Mouse (Mus musculus) c-Kit-positive CD71-positive TER-119-negative erythroid progenitor cells, embryonic 14.5 days (primary cell): ENCODE measurements around the gene Abca2.
A peak's percentile ranks its signal among the peaks of the same experiment; 100 is the strongest.

Experiments
- DNase-seq: peaks from one replicate; pipeline ENCODE4 v3.0.0-alpha.2; 2013; ENCODE audit warnings: low read depth

Gene Abca2

DNA sequence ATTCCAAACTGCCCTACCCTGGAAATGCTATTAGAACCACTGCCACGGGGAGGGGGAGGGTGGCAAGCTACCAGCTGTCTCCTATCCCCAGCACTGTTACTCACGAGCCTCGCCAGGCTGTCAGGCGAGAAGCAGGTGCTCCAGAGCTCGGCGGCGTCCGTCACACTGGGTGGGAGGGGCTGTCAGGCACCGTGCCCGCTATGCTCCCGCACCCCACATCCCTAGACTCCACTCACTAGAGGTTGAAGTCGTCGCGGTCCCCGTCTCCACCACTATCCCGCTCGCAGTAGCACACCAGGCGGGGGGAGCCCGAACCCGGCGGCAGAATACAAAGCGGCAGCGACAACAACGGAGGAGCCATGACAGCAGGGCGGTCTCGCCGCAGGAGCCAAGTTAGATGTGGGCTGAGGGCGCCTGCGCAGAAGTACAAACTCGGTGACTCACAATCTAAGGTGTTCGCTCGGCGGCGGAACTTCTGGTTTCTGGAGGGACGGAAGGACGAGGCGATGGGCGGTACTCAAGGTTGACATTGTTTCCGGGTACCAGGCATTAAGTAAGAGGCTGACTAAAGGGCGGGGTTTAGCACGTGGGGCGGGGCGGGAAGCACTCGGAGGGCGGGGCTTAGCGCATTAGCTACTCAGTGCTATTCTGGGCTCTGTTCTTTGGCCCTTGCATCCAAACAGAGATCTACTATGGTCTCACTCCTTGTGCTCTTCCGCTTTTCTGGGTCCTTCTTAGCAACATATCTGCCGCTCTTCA, 32.2 kb downstream of the Abca2 start, which contains the start of gene Paxx:
Paxx (minus strand) TSS at position 544 of the 759 bp plus-strand sequence.
- peak; percentile 98 for DNase-seq

DNA sequence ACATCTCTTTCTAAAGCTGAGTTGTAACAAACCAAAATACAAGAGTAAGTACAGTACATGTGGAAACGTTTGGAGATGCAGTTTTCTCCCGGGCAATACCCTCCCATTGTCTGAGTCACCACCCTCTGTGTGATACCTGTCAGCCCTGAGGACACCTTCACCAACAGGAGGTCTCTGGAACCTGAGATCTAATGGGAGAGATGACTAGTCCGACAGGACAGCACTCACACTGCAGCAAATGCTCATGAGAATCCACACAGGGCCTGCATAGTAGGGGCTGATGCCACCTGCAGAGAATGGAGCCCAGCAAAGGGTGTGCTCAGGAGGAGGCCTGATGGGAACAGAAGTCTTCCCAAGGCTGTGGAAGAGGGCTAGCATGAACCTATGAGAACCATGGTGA, 32.9 kb downstream of the Abca2 start:
- DNase-seq: no peak

DNA sequence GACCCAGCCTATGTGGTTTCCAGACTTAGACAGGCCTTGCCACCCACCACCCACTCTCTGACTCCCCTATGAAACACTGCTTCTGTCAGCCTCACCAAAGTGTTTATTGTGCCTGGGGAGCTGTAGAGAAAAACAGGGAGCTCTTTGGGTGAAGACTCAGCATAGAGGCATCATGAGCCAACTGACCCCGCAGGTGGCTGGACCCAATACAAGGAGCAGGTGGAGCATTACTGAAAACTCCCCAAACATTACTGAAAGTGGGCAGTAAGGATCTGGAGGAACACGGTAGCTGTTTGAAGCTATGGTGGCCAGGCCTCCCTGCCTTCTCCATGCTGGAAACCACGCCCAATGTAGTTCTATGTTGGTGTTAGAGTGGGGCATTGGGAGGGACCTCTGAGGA, 35.1 kb downstream of the Abca2 start:
- DNase-seq: no peak

DNA sequence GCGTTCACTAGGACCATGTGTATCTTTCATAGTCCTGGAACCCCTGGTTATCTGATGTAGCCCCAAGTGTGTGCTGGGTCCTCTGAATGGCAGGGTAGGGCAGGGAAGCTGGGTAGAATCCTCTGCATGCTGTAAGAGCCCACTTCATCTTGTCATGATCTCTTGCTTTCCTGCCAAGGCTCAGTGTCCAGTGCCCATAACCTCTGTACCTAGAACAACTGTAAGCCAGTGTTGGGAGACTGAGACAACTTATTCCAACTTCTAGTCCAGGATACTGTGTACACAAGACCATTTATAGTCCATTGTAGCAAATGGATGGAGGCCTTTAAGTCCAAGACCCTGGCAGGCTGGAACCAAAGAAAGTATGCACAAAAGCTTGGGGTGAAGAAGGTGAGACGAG, 36.8 kb downstream of the Abca2 start:
- DNase-seq: no peak

DNA sequence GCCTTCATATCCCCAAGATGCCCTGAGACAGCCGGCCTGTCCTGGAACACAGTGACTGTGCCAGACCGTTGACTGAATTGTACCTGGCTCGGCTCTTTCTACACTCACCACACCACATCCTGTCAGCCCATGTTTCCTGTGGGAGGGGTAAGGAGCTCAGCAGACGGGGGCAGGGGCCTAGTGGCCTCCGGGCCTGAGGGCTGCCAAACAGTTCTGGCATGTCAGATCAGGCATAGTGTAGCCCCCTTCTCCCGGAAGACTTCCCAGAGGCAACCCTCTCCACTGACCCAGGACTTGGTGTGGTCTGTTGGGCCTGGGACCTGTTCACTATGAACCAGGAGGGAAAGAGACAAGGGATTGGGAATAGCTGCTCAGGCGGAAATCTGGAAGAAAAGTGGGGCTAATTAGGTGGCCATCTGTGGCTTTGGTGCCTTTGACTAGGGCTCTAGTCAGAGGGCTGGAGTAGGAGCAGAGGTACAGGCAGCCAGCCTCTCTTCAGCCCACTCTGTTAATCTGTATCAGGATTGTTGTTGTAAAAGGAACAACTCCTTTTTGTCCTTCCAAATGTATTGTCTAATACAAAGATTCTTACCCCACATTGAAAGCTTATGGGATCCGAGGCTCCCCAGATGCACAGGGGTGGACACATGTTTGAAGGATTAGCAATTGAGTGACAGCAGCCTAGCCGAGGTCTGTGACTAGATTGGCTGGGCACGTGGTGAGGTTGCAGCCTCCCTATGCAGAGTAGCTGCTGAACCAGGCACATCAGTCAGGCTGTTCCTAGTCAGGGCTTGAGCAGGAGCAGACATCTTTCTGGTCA, 37.5 kb downstream of the Abca2 start:
- no peak for DNase-seq

DNA sequence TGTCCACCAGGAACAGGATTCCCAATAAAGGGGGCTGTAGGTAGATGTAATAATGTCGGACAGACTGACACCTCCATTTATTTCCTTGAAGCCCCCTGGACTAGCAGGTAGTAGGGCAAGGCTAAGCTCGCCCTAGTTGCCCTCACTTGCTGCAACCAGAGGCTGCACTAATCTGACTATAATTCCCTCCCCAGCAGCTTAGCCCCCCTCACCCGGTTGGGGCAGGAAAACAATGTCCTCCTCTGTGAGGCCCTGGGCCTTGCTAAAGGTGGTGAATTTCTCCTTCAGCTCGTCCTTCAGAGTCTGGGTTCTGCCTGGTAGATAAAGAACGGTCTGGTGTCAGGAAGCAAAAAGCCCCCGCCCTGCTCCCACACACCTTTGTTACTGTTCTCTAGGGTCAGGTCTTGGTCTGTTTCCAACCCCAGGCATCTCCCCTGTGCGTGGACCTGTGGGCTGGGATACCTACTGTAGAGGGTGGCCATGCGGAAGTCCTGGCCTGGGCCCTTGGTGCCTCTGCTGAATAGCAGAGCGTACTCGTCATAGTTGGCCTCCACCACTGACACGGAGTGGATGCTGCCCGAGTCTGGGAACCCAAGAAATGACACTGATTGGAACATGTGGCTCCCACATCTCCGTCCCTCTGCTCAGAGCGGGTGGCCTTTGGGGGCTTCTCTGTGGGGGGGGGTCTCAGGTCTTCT, 39.3 kb downstream of the Abca2 start:
- DNase-seq: no peak

DNA sequence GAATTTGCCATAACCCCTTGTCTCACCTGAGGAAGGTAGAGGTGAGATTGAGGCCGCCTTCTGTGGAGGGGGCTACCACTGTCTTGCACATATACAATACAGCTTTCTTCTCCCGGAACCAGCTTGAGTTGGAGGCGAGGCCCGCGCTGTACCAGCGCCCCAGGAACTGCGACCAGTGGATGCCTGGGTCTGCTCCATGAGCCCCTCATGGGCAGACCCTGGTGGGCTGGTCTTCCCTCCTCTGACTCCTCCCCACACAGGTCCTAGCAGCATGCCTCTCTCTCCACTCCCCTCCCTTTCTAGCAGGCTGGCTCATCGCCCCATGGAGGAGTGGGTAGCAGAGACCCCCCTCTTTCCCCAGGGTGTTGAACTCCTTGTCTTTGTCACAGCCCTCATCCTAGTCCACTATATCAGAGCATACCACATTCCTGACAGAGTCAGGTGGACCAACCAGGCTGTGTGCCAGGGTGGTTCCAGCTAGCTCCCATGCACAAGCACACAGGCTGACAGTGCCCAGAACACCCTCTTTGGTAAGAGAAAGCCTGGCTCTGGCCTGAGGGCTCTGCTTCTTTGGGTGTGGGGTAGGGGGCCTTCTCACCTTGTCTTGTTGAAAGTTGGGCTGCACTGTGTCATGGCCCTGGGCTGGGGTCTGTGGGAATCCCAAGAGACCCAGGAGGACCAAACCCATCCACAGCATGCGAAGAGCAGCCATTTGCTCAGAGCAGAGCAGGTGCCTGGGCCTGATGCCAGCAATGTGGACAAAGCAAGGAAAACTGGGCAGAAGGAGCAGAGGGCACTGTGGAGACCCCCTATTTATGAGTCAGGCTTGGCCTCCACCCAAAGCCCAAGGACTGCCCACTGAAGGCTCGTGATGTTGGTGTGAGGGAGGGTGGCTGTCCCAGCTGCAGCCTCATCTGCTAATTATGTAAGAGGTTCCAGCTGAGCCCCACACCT, 40.7 kb downstream of the Abca2 start:
- no peak for DNase-seq

DNA sequence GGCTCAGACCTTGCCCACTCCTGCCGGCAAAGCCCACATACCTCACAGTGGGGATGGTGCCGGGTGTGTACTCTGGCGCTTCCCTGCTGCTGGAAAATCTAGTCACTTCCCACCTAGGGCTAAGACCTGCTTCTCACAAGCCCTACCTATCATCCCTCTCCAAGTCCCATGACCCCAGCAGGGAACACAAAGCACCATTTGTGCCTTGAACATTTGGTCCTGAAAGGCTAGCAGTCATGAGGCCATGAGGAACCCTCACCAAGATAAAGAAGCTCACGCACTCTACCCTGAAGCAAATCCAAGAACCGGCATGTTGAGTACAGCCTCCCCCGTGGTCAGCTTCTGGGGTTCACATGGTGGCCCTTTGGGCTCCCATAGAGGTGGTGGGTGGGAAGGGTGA, 41.5 kb downstream of the Abca2 start, which contains the start of gene Ptgds:
Ptgds (minus strand) TSS at position 78 of the 400 bp plus-strand sequence.
- no peak for DNase-seq

DNA sequence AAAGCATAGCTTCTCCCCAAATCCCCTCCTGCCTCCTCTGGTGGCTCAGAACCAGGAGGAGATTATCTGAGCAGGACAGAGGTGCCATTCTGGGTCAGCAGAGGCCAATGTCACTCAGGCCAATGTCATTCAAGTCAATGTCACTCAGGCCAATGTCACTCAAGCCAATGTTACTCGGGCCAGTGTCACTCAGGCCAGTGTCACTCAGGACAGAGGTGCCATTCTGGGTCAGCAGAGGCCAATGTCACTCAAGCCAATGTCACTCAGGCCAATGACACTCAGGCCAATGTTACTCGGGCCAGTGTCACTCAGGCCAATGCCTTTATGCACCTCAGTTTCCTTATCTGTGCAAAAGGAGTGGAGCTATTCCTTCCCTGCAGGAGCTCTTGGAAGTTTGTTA, 44.0 kb downstream of the Abca2 start:
- DNase-seq: no peak

DNA sequence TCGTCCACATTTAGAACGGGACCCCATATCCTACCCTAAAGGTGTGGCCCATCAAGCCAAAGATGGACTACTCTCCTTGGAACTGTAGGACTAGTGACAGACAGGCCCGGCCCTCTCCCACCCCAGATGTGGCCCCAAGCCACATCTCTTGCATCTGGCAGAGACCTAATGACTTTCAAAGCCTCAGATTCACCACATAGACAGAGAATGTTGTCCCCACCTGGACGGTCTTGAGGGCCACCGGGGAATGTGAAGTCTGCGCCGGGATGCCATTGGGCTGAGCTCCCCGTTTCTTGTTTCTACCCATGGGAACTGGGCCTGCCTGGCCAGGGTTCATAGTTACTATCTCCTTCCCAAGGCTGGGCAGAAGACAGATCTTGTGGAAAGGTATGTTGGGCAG, 49.0 kb downstream of the Abca2 start:
- no peak for DNase-seq

DNA sequence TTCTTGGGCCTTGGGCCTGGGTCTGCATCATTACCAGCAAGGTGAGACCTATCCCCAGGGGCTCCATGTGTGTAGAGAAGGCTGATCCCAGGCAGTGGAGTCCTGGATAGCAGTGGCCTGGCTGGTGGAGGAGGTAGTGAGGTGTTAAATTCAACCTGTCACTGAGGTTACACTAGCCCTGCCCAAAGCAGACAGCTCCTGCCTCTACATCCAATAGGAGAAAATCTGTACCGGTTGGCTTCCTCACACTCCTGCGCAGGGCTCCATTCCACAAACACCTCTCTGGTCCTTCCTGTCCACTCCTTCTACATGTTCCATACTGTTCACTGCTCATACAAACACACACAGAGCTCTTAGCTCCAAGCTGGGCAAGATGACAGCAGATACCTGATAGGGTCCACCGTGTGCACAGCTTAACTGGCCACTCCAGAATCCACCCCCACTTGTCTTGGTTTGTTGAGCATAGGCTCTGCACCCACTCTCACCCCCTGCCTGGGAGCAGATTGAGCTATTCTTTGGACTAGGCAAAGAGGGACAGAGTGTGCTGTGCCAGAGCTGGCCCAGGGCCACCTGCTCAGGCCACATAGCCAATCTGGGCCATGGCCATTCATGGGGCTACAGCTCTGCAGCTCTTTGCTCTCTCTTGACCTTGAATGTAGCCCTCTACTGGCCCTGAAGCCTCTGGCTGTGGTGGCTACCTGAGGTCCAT, 49.6 kb downstream of the Abca2 start:
- DNase-seq: no peak

DNA sequence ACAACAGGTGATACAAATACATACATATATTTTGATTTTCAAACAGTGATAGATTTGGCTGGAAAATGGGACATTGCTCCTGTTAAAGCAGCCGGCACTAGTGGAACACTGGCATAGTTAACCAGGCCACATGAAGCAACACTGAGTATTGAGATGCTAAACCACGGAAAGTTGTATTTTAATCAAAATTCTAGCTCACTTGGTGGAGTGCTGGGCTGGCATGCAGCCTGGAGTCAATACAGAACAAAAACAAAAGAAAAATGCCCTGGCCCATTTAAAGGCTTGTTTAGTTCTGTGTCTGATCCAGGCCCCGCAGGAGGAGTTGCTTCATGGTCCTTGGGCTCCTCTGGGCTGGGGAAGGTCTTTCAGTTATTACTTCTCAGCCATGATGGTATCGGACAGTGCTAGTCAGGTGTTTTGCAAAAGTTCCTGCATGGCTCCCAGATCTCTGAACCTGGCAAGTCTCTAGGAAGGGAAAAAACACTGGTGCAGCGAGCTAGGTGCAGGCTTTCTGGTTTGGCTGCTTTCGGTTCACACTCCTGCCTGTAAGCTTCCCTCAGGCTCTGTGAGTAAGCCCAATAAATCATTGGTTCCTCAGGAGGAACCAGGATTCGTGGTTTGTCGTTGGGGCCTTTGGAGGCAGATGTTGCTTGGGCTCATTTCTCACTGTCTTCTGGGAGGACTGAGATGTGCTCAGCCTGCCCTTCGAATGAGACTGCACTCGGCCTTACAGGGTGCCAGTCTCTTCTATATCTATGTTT, 51.2 kb downstream of the Abca2 start:
- DNase-seq: no peak

DNA sequence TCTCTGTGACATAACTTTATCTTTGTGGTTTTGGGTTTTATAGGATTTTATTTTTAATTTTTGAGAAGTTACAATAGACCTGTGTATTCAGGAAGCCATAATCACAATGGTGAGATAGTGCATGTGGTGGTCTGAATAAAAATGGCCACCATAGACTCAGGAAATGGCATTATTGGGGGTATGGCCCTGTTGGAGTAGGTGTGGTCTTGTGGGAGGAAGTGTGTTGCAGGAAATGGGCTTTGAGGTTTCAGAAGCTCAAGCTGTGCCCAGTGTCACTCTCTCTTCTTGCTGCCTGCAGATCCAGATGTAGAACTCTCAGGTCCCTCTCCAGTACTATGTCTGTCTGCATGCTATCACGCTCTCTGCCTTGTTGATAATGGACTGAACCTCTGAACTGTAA, 52.0 kb downstream of the Abca2 start:
- DNase-seq: no peak

DNA sequence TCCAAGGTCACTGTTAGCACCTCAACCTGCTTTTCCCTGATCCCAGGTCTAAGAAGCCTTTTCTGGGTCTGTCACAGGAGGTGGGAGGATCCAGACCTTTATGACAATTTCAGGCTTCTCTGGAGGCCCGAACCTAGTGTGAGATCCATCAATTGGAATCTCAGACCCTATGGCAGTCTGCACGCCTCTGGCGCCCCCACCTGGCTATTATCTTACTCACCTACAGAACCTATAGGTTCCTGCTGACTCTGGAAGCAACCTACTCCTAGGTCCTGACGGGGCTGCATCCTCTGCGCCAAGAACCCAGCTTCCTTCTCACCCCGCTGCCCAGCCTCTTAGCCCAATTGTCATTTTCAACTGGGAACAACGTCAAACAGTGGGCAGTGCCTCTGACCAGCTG, 54.5 kb downstream of the Abca2 start:
- DNase-seq: no peak

DNA sequence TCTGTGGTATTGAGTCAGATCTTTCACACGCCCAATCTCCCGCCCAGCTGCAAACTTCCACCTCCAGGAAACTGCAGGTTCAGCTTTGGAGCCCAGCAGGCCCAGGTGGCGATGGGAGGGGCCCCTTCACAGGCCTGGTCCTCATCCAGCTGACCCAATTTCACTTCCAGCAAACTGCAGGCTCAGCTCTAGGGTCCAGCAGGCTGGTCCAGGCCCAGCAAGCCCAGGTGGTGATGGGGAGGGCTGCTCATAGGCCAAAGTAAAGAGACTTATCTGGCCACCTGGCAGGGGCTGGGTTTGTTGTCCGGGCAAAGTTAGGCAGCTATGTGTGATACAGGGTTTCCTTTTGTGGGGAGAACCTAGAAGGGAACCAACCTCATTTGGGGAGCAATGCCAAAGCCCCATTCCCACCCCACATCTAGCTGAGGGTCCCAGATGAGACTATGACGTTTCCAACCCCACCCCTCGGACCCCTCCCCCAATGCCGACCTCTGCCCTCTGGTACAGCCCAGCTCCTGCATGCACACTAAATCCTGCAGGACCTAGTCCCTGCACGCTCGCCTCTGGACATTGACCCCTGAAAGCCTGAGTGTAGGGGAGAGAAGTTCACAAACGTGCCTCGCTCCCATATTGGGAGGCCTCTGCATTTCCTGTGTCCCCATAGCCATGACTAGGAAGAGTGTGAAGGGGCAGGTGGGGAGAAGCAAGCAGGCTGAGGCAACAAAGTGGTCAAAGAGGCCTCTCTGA, 56.6 kb downstream of the Abca2 start:
- no peak for DNase-seq

DNA sequence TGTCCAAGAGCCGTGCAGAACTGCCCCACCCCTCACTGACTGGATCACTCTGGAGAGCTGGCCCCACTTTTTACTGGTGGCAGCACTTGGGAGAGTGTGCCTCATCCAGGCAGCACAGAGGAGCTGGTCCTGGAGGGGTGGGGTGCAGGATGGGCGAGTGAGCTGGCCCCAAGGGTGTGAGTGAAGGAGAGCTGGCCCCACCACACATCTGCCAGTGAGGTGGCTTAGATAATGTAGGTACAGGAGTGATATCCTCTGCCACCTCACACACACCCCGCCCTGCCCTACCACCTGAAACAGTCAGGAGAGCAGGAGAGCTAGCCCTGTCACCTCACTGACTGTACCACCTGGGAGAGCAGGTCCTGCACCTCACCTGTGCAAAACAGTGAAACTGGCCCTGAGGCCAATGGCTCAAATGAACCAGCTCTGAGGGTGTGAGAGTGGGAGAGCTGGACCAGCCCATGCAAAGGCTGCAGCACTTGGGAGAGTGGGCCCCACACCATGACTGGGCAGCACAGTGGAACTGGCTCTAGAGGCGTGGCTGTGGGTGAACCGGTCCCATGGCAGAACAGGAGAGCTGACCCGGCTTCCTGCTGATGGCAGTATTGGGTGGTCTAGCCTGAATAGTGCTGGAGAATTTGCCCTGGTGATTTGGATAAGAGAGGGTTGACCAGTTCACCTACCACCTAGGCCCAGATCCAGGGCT, 59.6 kb downstream of the Abca2 start:
- no peak for DNase-seq

DNA sequence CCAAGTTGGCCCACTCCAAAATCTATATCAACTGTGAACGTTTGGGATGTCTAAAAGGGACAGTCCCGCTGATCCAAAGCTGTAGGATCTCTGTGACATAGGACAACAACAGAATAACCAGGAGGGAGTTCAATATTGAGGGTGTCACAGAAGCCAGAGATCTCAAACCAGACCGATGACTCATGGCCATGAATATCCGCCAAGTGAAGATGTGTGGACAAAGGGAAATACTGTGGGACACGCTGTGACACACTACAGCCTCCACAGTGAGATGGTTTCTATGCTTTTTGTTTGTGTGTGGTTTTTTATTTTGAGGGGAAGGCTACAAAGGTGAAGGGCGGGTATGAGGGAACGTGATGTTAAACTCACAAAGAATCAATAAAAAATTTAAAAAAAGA, 60.2 kb downstream of the Abca2 start:
- DNase-seq: no peak

DNA sequence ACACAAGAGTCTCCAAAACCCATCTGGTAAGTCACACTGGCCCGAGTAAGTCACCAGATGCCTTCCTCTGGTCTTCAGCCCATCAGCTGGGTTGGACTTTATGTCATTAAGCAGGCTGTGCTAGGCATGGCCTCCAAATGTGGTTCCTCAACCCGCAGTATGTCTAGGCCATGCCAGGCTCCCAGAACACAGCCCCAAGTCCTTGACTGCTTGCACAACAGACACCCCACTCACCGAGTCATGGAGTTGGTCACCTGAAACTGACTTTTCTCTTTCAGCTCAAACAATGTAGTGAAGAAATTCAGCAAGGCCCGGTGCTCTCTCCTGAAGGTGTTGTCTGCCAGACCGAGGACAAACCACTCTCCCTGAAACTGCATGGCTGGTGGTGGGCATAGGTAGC, 64.5 kb downstream of the Abca2 start:
- no peak for DNase-seq

DNA sequence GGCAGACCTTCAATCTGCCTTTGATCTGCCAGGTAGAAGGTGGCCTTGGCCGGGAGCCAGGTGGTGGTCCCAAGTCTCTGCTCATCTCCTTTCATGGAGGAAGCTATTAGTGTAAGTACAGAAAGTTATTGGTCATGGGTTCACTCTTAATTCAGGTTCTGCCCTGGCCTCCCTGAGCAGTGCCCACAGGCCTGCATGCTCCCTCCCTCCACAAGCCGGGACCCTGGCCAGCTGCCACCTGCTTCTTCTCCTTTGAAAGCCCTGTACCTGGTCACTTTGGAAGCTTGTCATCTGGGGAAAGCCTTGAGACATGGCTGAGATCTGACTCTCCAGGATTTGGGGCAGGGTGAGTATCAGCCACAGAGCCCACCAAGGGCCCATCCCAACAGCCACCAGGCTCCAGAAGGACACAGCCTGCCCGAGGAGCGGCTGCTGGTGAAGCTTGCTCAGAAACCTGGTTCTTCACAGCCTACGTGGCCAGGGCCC, 65.0 kb downstream of the Abca2 start, which contains the start of gene Lcn12:
Lcn12 (minus strand) TSS at position 436 of the 486 bp plus-strand sequence.
- DNase-seq: no peak
